Comparison of ENCODE assay signal across 8 mouse cellular contexts in genomic region chr3:127225167-127225798, GRCm38 (mm10).
DNase-seq lines count a peak whose midpoint lies in the region; ATAC-seq and TF ChIP-seq lines count a peak whose summit lies in the region.

No protein-coding gene starts in this region.

- no peaks in the 10 kb centered on the region for H3K9me3 ChIP-seq in hindbrain, postnatal 0 days (ENCODE audit: low read length)
- H3K9me3 ChIP-seq in neural tube, embryonic 13.5 days, result no peaks in the 10 kb centered on the region

- 6% methylated on average over 16 of the region's 16 CpGs for WGBS in hindbrain, postnatal 0 days
- 6% methylated on average over 16 of the region's 16 CpGs for WGBS in neural tube, embryonic 13.5 days

- peak overlapping the region; percentile 54 for H3K9ac ChIP-seq in hindbrain, postnatal 0 days (replicated peaks; ENCODE audit: low read length)
- H3K9ac ChIP-seq in neural tube, embryonic 13.5 days, result peak overlapping the region; percentile 75

- peak overlapping the region; percentile 71 for H3K27ac ChIP-seq in hindbrain, postnatal 0 days
- peak overlapping the region; percentile 92 for H3K27ac ChIP-seq in neural tube, embryonic 13.5 days (replicated peaks)

- H3K4me3 ChIP-seq in hindbrain, postnatal 0 days (ENCODE audit: low read length), result peak overlapping the region; percentile 45
- H3K4me3 ChIP-seq in neural tube, embryonic 13.5 days, result peak overlapping the region; percentile 57

- intact Hi-C loops in left cerebral cortex, postnatal 14 days (cut with DNase I), result no loop called here

- no peaks in the 10 kb centered on the region for H3K36me3 ChIP-seq in hindbrain, postnatal 0 days (ENCODE audit: insufficient read depth, low read length)
- no peaks in the 10 kb centered on the region for H3K36me3 ChIP-seq in neural tube, embryonic 13.5 days

- peak; percentile 81 for ATAC-seq in hindbrain, postnatal 0 days
- ATAC-seq in neural tube, embryonic 13.5 days (ENCODE audit: low read depth), result peak; percentile 80
- ATAC-seq in megakaryocyte-erythroid progenitor cell, adult 5-6 weeks (replicated peaks; ENCODE audit: low FRiP score, low TSS enrichment, poor library complexity, severe bottlenecking), result no peak

- TF ChIP-seq CTCF in hindbrain, postnatal 0 days (IDR thresholded peaks at IDR 0.05; ENCODE audit: low read depth), result no peak

- H3K27me3 ChIP-seq in hindbrain, postnatal 0 days (ENCODE audit: insufficient read depth, low read length), result no peaks in the 10 kb centered on the region
- no peaks in the 10 kb centered on the region for H3K27me3 ChIP-seq in neural tube, embryonic 13.5 days

- no peaks in the 10 kb centered on the region for H3K4me1 ChIP-seq in hindbrain, postnatal 0 days (ENCODE audit: insufficient read depth, low read length)
- H3K4me1 ChIP-seq in neural tube, embryonic 13.5 days (replicated peaks), result peaks cover 43% of the 10 kb centered on the region

- peak overlapping the region; percentile 54 for H3K4me2 ChIP-seq in hindbrain, postnatal 0 days (ENCODE audit: low read depth, low read length)
- H3K4me2 ChIP-seq in neural tube, embryonic 13.5 days, result peak overlapping the region; percentile 64

- peak; percentile 42 to 55 for DNase-seq in left cerebral cortex, postnatal 14 days (ENCODE audit: low spot score in 2 of 2)
- DNase-seq in left cerebral cortex, adult 8-10 months (ENCODE audit: low spot score in 2 of 2), result no peak
- DNase-seq in cerebellum, postnatal 10 days, result peak; percentile 73 to 75
- DNase-seq in hindbrain, postnatal 0 days (ENCODE audit: low spot score), result peak; percentile 62
- DNase-seq in adipocyte (ENCODE audit: low spot score), result no peak
- DNase-seq in urinary bladder, postnatal 25 days (ENCODE audit: low spot score), result no peak

Comparison
In these comparisons a context has a peak if more than half of its experiments do, and no peak if none do; other contexts are left out.
1. DNase-seq: peak in left cerebral cortex, postnatal 14 days (2 of 2), cerebellum, postnatal 10 days (2 of 2) and hindbrain, postnatal 0 days (single experiment); none in left cerebral cortex, adult 8-10 months (0 of 2), adipocyte (single experiment) and urinary bladder, postnatal 25 days (single experiment).